Mouse (Mus musculus) embryonic fibroblast, embryonic 13.5 days (primary cell): ENCODE measurements around the gene Tmem132b. TPM values are rescaled to one million over a fixed set of nuclear protein-coding genes. Genes with fewer than 3 reads are reported as not detected.

Source experiments
- H3K27ac ChIP-seq: 2 replicates; pipeline ENCODE4 v1.5.1; 2012; ENCODE audit warnings: low read length, control low read depth, inconsistent platforms; ENCODE audit not compliant: insufficient read depth
- H3K4me1 ChIP-seq: 2 replicates; pipeline ENCODE4 v1.6.1; 2011; ENCODE audit warnings: low read length; ENCODE audit not compliant: control insufficient read depth, insufficient read depth
- H3K4me3 ChIP-seq: 2 replicates; pipeline ENCODE4 v1.5.1; 2011; ENCODE audit warnings: mild to moderate bottlenecking, control low read depth, low read length; ENCODE audit not compliant: insufficient read depth
- CTCF ChIP-seq: IDR thresholded peaks from 2 replicates; pipeline ENCODE4 v1.5.1; 2011; ENCODE audit warnings: mild to moderate bottlenecking, control low read depth, low read length, moderate library complexity, borderline replicate concordance; ENCODE audit not compliant: insufficient read depth
- POLR2A ChIP-seq: IDR thresholded peaks from 2 replicates; pipeline ENCODE4 v1.6.1; 2011; ENCODE audit warnings: low read depth, mild to moderate bottlenecking, control low read depth, low read length, moderate library complexity
- polyA plus RNA-seq: library from polyadenylated mRNA; stranded (reverse); fragments of >200 nt; gene quantifications from 2 replicates; pipeline ENCODE4 v1.2.4, GENCODE M21; 2011; ENCODE audit warnings: low read depth; ENCODE audit not compliant: missing spikeins, insufficient read length

Gene Tmem132b
- polyA plus RNA-seq, 1 experiment, result 0.07 TPM

- TF ChIP-seq CTCF, result no peak
- no peak for TF ChIP-seq POLR2A
- H3K27ac ChIP-seq, result no peak overlapping the region
- H3K4me3 ChIP-seq, result no peak overlapping the region
- H3K4me1 ChIP-seq, result no peaks in the 10 kb centered on the region
These were observed 116.7 kb downstream of the Tmem132b start for GRCm38 (mm10) chr5:125648236-125648635.

- TF ChIP-seq POLR2A (no peak), CTCF (no peak)
- Histone ChIP-seq H3K4me3 (no peak overlapping the region), H3K4me1 (no peaks in the 10 kb centered on the region), H3K27ac (no peak overlapping the region)
These were observed 118.4 kb downstream of the Tmem132b start for GRCm38 (mm10) chr5:125649982-125650381.

DNA sequence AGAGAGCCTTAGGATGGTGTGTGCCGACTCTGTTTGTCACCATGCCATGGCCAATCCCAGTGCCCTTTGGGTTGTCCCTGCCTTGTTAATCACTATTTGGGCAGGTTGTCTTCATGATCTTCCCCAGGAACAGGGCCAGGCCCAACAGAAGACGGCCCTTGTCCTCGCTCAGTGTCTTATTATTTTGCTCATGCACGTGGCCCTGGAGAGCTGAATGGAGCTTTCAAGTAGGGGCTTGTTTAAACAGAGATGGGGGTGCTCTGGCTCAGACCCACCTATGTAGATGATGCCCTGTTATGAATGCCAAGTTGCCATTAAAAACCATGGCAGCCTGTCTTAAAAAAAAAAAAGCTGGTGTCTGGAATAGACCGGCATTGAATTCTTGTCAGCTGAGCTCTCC is 126.5 kb downstream of the Tmem132b start:
- H3K4me1 ChIP-seq, result no peaks in the 10 kb centered on the region
- no peak overlapping the region for H3K4me3 ChIP-seq
- H3K27ac ChIP-seq, result no peak overlapping the region
- no peak for TF ChIP-seq CTCF
- TF ChIP-seq POLR2A, result no peak

- H3K4me1 ChIP-seq, result no peaks in the 10 kb centered on the region
- TF ChIP-seq POLR2A (no peak), CTCF (no peak)
- H3K27ac ChIP-seq, result no peak overlapping the region
- H3K4me3 ChIP-seq, result no peak overlapping the region
These were observed 127.6 kb downstream of the Tmem132b start for GRCm38 (mm10) chr5:125658959-125659749.

GRCm38 (mm10) chr5:125675623-125676022 is 144.0 kb downstream of the Tmem132b start:
- TF ChIP-seq POLR2A (no peak), CTCF (no peak)
- H3K4me3 ChIP-seq, result no peak overlapping the region
- no peak overlapping the region for H3K27ac ChIP-seq
- no peaks in the 10 kb centered on the region for H3K4me1 ChIP-seq

GRCm38 (mm10) chr5:125676025-125676623 is 144.6 kb downstream of the Tmem132b start:
- H3K4me1 ChIP-seq, result no peaks in the 10 kb centered on the region
- no peak overlapping the region for H3K27ac ChIP-seq
- no peak overlapping the region for H3K4me3 ChIP-seq
- TF ChIP-seq CTCF (no peak), POLR2A (no peak)

- TF ChIP-seq CTCF, result no peak
- TF ChIP-seq POLR2A, result no peak
- Histone ChIP-seq H3K4me3 (no peak overlapping the region), H3K27ac (no peak overlapping the region), H3K4me1 (no peaks in the 10 kb centered on the region)
These were observed 149.3 kb downstream of the Tmem132b start for GRCm38 (mm10) chr5:125680889-125681288.

DNA sequence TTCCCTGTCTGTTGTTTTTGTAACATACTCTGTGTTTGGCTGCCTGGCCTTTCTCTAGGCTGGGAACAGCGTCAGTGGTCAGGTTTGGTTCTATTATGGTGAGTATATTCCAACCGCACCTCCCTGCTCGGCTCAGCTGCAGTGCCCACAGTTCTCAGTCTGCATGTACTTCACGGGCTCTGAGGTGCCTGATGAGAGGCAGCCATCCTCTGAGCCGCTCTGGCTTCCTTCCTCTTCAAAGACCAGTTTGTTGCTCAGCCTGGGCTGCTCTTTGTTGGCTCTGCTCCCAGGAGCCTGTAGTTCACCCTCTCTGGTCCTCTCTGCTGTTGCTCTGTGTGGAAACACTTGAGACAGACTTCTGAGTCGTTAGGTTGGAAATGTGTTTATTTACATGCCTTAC is 151.9 kb downstream of the Tmem132b start:
- H3K4me1 ChIP-seq, result no peaks in the 10 kb centered on the region
- no peak overlapping the region for H3K4me3 ChIP-seq
- TF ChIP-seq CTCF (no peak), POLR2A (no peak)
- H3K27ac ChIP-seq, result no peak overlapping the region

DNA sequence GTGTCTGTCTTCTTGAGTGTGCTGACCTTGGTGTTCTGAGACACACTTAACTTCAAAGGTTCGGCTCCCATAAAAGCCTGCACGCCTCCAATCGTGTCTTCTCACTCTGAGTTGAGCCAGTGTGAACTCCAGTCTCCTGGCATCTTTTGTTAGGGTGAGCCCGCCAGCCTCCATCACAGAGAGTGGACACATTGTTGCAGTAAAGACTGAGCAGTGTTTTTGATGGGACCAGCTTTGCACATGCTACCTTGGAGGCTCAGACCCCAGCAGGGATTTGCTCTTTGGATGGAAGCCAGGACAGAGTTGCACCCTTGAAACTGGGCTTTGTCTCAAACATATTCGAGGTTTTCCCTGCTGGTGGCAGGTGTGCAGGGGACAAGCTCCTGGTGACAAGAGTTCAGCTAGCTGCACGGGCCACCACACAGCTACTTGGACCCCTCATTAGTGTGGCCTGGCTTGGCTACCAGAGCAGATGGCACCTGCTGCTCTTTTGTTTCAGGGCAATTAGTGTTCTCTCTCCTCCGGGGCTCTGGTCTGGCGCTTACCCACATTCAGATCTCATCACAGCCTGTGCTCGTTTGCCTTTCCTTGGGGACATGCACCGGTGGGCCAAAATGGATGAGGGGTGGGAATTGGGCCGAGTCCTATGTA is 154.2 kb downstream of the Tmem132b start:
- no peaks in the 10 kb centered on the region for H3K4me1 ChIP-seq
- no peak overlapping the region for H3K27ac ChIP-seq
- TF ChIP-seq POLR2A (no peak), CTCF (no peak)
- no peak overlapping the region for H3K4me3 ChIP-seq

- Histone ChIP-seq H3K4me1 (no peaks in the 10 kb centered on the region), H3K27ac (no peak overlapping the region), H3K4me3 (no peak overlapping the region)
- TF ChIP-seq POLR2A (no peak), CTCF (no peak)
These were observed 161.0 kb downstream of the Tmem132b start for GRCm38 (mm10) chr5:125692538-125692937.
